Mouse (Mus musculus): ENCODE data around the gene Gm43191.
"Not testable (repeated sequence)": the region's sequence is repeated elsewhere in the genome, so short reads cannot be mapped to it uniquely, and the experiment has no call there.

Gm43191 gene

DNA sequence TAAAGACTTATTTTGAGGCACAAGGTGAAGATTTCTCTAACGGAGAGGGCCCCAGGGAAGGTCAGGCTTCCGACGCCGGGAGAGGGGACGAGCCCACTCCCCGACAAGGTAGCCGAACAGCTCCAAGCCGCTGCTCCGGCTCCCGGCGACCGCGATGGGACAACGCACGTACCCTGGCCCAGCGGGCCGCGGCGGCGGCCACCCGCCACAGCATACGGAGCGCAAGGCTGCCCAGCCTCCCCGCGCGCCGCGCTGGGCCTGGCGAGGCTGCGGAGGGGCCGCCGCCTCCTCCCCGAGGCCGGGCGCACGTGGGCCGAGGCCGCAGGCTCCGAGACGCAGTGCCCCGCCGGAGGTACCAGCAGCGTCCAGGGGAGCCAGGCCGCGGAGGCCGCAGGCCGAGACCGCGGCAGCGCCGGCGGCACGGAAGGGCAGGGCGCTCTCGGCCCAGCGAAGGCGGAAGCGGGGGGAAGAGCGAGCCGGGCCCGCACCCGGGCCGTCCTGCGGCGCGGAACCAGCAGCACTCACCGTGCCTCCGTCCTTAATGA, 19.1 kb downstream of the Gm43191 start:
- DNase-seq (ENCODE audit: low read depth in 1 of 2, low spot score in 2 of 2), result no peak

- DNase-seq (ENCODE audit: low read depth in 1 of 2, low spot score in 2 of 2), result no peak
Observed at GRCm38 (mm10) chr3:116661288-116661869, 19.7 kb downstream of the Gm43191 start.

DNA sequence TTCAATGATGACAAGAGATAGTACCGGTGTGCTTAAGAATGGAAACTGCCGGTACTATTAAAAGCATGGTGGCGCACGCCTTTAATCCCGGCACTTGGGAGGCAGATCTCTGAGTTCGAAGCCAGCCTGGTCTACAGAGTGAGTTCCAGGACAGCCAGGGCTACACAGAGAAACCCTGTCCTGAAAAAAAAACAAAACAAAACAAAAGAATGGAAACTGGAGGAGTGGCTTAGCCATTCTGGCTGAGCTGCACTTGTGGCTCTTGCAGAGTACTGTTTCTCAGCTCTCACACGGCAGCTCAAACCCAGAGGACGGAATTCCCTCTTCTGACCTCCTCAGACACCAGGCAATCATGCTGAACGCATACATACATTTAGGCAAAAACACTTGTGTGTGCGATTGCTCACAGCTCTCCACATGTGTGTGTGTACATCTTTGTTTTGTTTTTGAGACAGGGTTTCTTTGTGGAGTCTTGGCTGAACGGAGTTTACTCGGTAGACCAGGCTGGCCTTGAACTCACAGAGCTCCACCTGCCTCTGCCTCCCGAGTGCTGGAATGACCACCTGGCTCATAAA, 21.1 kb downstream of the Gm43191 start:
- DNase-seq (ENCODE audit: low read depth in 1 of 2, low spot score in 2 of 2), result no peak

- DNase-seq (ENCODE audit: low read depth in 1 of 2, low spot score in 2 of 2), result no peak
Observed at GRCm38 (mm10) chr3:116658928-116659565, 22.0 kb downstream of the Gm43191 start.

DNA sequence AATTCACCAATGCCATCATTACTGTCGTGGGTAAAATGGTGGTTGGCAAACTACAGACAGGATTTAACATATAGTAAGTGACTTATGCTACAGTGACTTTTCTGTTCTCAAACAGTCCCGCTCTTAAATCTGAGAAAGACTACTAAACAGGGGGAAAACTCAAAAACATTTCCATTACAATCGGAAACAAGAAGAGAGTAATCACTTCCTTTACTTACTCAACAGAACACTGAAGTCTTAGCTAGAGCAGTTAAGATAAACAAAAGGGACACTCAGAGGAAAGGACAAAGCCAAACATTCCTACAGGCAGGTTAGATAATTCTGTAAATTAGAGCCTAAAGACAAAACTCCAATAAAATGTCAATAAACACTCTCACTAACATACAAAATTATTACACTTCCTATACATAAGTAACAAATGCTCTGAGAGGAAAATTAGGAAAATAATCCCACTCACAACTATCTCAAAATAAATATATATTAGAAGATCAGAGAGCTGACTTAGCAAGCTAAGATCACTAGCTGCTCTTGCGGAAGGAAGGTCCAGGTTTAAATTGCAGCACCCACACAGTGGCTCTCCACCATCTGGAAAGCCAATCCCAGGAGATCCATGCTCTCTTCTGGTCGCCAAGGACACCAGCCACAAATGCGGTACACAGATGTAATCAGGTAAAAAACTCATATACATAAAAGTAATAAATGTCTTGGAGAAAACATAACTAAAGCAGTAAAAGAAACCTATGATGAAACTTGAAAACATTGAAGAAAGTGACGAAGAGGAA, 24.7 kb downstream of the Gm43191 start:
- DNase-seq (ENCODE audit: low read depth in 1 of 2, low spot score in 2 of 2), result no peak

GRCm38 (mm10) chr3:116654051-116654450, 27.0 kb downstream of the Gm43191 start:
- DNase-seq (ENCODE audit: low read depth in 1 of 2, low spot score in 2 of 2), result not testable (repeated sequence)

GRCm38 (mm10) chr3:116653278-116653945, 27.6 kb downstream of the Gm43191 start:
- DNase-seq (ENCODE audit: low read depth in 1 of 2, low spot score in 2 of 2), result no peak

GRCm38 (mm10) chr3:116652033-116652446, 29.0 kb downstream of the Gm43191 start:
- DNase-seq (ENCODE audit: low read depth in 1 of 2, low spot score in 2 of 2), result no peak

DNA sequence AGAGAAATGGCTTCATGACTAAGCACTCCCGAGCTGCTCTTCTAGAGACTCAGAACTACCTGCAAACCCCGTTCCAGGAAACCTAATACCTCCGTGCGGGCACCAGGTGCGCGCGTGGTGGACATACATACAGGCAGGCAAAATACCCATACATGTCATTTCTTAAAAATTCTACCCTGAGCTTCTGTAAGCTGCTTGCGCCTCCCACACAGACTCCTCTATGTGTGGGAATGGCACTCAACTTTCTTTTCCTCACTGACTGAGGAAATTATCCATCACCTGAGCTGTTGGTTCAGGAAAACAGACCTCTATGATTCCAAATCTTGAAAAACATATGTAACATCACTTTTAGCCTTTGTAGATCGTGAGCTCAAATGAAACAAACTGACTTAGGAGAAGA, 30.4 kb downstream of the Gm43191 start:
- no peak for DNase-seq (ENCODE audit: low read depth in 1 of 2, low spot score in 2 of 2)

- DNase-seq (ENCODE audit: low read depth in 1 of 2, low spot score in 2 of 2), result no peak
Observed at GRCm38 (mm10) chr3:116648805-116649204, 32.3 kb downstream of the Gm43191 start.

DNA sequence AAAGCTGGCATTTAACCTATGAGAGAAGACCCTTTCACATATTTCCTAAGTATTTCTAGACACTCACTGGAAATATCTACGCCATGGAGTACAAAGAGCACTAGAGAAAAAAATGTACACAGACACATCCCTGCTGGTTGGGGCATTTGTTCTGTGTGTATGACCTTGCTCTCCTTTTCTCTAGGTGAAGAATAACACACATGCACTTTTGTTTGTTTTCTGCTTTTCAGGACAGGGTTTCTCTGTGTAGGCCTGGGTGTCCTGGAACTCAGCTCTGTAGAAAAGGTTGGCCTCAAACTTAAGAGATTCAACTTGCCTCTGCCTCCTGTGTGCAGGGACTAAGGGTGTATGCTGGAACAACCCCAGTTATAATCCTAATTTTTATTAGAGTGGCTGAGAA, 34.7 kb downstream of the Gm43191 start:
- no peak for DNase-seq (ENCODE audit: low read depth in 1 of 2, low spot score in 2 of 2)

DNA sequence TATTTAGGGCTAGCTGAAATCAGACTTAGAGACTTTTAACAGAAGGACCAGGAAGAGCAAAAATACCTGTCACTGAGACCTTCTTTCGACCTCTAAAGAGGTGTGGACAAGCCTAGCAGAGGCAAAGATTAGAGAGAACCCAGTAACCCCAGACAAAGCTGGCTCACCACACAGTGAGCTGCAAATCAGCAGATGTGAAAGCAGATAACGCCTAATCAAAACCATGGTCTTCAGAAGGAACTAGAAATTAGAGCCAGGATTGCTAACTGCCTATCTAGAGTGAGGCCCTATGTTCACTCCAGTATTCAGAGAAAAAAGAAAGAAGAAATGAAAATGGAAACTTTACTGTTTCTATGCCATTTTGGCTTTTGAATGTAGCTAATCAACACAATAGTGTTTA, 38.7 kb downstream of the Gm43191 start:
- DNase-seq (ENCODE audit: low read depth in 1 of 2, low spot score in 2 of 2), result no peak

- no peak for DNase-seq (ENCODE audit: low read depth in 1 of 2, low spot score in 2 of 2)
Observed at GRCm38 (mm10) chr3:116641811-116642371, 39.2 kb downstream of the Gm43191 start.

DNA sequence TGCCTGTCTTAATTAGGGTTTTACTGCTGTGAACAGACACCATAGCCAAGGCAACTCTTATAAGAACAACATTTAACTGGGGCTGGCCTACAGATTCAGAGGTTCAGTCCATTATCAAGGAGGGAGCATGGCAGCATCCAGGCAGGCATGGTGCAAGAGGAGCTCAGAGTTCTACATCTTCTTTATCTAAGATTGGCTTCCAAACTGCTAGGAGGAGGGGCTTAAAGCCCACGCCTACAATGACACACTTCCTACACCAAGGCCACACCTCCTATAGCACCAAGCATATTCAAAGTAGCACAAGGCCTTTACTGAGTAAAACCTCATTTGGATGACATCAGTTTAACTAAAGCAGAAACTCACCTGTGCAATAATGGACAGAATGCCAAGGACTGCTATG, 41.0 kb downstream of the Gm43191 start:
- DNase-seq (ENCODE audit: low read depth in 1 of 2, low spot score in 2 of 2), result no peak

- DNase-seq (ENCODE audit: low read depth in 1 of 2, low spot score in 2 of 2), result no peak
Observed at GRCm38 (mm10) chr3:116638572-116638971, 42.5 kb downstream of the Gm43191 start.

- no peak for DNase-seq (ENCODE audit: low read depth in 1 of 2, low spot score in 2 of 2)
Observed at GRCm38 (mm10) chr3:116637693-116638476, 43.2 kb downstream of the Gm43191 start.

DNA sequence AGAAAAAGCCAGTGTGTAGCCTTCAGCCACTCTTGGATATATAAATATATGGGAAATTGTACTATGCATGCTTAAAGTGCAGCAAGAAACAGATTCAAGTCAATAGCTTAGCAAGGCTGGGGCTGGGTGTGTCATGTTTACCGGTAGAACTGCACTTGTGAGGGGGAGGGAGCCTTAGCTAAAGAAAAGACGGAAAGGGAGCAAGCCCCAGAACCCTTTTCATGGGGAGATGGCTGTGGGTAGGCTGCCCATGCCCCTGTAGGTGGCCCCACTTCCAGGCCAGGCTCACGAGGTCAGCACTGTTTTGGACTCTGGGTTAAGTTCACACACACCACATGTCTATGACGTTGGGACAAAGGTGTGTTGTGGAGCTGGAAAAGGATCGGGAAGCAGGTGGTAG, 45.3 kb downstream of the Gm43191 start:
- DNase-seq (ENCODE audit: low read depth in 1 of 2, low spot score in 2 of 2), result no peak

DNA sequence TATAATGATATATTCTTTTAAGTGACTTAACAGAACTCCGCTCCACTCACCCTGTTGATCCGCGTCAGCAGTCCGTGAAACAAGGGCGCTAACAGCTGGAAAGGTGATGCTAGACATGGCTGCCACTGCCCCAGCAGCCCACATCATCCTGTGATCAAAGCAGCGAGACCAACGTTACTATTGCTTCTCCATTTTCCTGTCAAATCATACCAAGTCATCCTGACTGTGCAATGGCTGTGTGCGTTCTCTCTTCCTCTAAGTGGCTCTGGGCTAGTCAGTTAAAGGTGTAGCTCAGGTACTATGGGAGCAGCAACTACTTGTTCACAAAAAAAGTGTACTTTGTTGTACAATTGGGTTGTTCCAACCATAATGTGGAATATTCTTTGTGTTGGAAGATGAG, 46.2 kb downstream of the Gm43191 start:
- DNase-seq (ENCODE audit: low read depth in 1 of 2, low spot score in 2 of 2), result no peak

DNA sequence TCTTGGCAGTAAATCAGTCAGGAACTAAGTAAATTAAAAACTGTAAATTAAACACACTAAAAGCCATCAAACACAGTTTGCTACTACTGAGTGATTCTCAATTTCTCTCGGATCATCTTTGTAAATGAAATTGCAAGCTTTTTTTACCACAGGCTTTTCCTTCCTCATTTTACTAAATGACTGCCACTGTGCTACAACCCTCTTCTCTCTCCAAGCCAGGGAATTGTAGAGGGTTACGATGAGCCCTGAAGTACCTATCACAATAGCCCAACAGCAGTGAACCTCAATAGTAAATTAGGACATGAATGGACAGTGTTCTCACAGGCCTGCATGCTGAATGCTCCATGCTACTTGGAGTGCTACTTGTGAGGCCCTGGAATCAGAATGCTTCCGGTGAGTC, 47.0 kb downstream of the Gm43191 start:
- no peak for DNase-seq (ENCODE audit: low read depth in 1 of 2, low spot score in 2 of 2)

DNA sequence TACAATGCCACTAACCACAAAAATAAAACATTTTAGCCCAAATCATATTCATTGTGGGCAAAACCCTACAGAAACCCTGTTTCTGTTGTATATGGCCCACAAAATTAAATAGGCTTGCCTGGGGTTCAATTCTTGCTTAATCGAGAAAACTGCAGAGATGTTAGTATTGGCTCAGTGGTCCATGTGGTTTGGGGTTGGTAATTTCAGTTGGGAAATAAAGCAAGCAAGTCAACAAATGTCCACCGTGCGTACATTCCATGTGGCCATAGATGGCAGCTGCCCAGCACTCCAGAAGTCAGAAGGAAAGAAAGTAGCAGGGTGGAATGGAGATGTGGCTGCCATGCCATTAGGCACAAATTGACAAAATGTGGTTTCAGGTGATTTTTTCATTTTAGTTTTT, 48.1 kb downstream of the Gm43191 start:
- no peak for DNase-seq (ENCODE audit: low read depth in 1 of 2, low spot score in 2 of 2)

Data from monocyte, adult 2 months (primary cell).